Mouse (Mus musculus): ENCODE data around the gene Camk2d.

The Camk2d gene

GRCm38 (mm10) chr3:126810372-126811090, 214.4 kb downstream of the Camk2d start:
- no peak for DNase-seq (ENCODE audit: low read depth, low spot score)

GRCm38 (mm10) chr3:126811646-126812045, 215.5 kb downstream of the Camk2d start:
- no peak for DNase-seq (ENCODE audit: low read depth, low spot score)

- no peak for DNase-seq (ENCODE audit: low read depth, low spot score)
These were observed 226.3 kb downstream of the Camk2d start for GRCm38 (mm10) chr3:126822374-126822773.

- no peak for DNase-seq (ENCODE audit: low read depth, low spot score)
These were observed 228.8 kb downstream of the Camk2d start for GRCm38 (mm10) chr3:126824930-126825329.

GRCm38 (mm10) chr3:126826172-126826571, 230.1 kb downstream of the Camk2d start:
- DNase-seq (ENCODE audit: low read depth, low spot score) = no peak

GRCm38 (mm10) chr3:126827900-126828299, 231.8 kb downstream of the Camk2d start:
- DNase-seq (ENCODE audit: low read depth, low spot score) = no peak

GRCm38 (mm10) chr3:126829817-126830216, 233.7 kb downstream of the Camk2d start:
- DNase-seq (ENCODE audit: low read depth, low spot score) = no peak

GRCm38 (mm10) chr3:126831418-126832138, 235.5 kb downstream of the Camk2d start:
- DNase-seq (ENCODE audit: low read depth, low spot score) = no peak

GRCm38 (mm10) chr3:126834641-126835167, 238.6 kb downstream of the Camk2d start:
- DNase-seq (ENCODE audit: low read depth, low spot score) = no peak

GRCm38 (mm10) chr3:126842780-126843179, 246.7 kb downstream of the Camk2d start:
- DNase-seq (ENCODE audit: low read depth, low spot score) = no peak

GRCm38 (mm10) chr3:126844809-126845208, 248.7 kb downstream of the Camk2d start:
- DNase-seq (ENCODE audit: low read depth, low spot score) = no peak

GRCm38 (mm10) chr3:126848081-126848480, 252.0 kb downstream of the Camk2d start:
- DNase-seq (ENCODE audit: low read depth, low spot score) = no peak

- DNase-seq (ENCODE audit: low read depth, low spot score) = no peak
These were observed 264.3 kb downstream of the Camk2d start for GRCm38 (mm10) chr3:126860442-126860841.

GRCm38 (mm10) chr3:126869561-126869960, 273.5 kb downstream of the Camk2d start:
- no peak for DNase-seq (ENCODE audit: low read depth, low spot score)

GRCm38 (mm10) chr3:126870688-126871087, 274.6 kb downstream of the Camk2d start:
- no peak for DNase-seq (ENCODE audit: low read depth, low spot score)

GRCm38 (mm10) chr3:126878233-126878632, 282.1 kb downstream of the Camk2d start:
- no peak for DNase-seq (ENCODE audit: low read depth, low spot score)

- no peak for DNase-seq (ENCODE audit: low read depth, low spot score)
These were observed 290.0 kb downstream of the Camk2d start for GRCm38 (mm10) chr3:126886090-126886489.

- DNase-seq (ENCODE audit: low read depth, low spot score) = no peak
These were observed 290.5 kb downstream of the Camk2d start for GRCm38 (mm10) chr3:126886644-126887043.

Data from ES-CJ7 (cell line).